Mouse (Mus musculus) E14TG2a.4 (cell line): ENCODE measurements at regions not wholly inside any gene's neighbourhood (a gene's known extent, or its start where the extent isn't known, plus 50 kb on each side); places are given as distances from the start of the nearest gene placed in this dataset.
"Not testable (repeated sequence)": the region's sequence is repeated elsewhere in the genome, so short reads cannot be mapped to it uniquely, and the experiment has no call there.

Source experiments
- H3K27me3 ChIP-seq: 2 replicates; pipeline ENCODE4 v1.6.1; 2014; ENCODE audit warnings: low read length, control low read depth; ENCODE audit not compliant: insufficient read depth
- H3K36me3 ChIP-seq: 2 replicates; pipeline ENCODE4 v1.6.1; 2014; ENCODE audit warnings: low read length, control low read depth; ENCODE audit not compliant: insufficient read depth
- H3K4me1 ChIP-seq: replicated peaks from 2 replicates; pipeline ENCODE4 v1.6.1; 2014; ENCODE audit warnings: low read depth, low read length, control low read depth
- H3K4me3 ChIP-seq: replicated peaks from 2 replicates; pipeline ENCODE4 v1.5.1; 2014; ENCODE audit warnings: mild to moderate bottlenecking, low read length
- H3K9me3 ChIP-seq: 2 replicates; pipeline ENCODE4 v1.6.1; 2014; ENCODE audit warnings: low read length, control low read depth
- CTCF ChIP-seq: conservative IDR thresholded peaks from 2 replicates; pipeline ENCODE4 v1.5.1; 2014; ENCODE audit warnings: low read length
- NANOG ChIP-seq: IDR thresholded peaks from 2 replicates; pipeline ENCODE4 v1.6.1; 2014; ENCODE audit warnings: borderline replicate concordance, low read length, mixed read lengths
- POU5F1 ChIP-seq: IDR thresholded peaks from 2 replicates; pipeline ENCODE4 v1.6.1; 2014; ENCODE audit warnings: low read length, borderline replicate concordance

DNA sequence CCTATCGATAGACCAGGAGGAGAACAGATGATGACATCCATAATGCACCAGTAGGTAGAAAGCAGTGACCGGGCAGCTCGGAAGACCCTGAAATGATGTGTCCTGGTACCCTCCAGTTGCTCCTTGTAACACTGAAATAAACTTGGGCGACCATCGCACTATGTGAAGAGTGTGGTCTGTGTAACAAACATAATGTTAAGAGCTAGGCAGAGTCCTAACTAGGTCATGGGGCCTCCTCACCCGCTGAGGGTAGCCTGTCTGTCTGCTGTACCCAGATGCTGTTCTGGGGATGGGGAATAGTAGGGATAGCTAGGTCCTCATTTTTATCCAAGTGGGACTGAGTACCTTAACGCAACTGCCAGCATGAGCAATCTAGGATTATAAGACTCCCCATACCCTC, 79.8 kb downstream of the Btg1 start:
- no peaks in the 10 kb centered on the region for H3K9me3 ChIP-seq
- H3K4me3 ChIP-seq, result no peak overlapping the region

DNA sequence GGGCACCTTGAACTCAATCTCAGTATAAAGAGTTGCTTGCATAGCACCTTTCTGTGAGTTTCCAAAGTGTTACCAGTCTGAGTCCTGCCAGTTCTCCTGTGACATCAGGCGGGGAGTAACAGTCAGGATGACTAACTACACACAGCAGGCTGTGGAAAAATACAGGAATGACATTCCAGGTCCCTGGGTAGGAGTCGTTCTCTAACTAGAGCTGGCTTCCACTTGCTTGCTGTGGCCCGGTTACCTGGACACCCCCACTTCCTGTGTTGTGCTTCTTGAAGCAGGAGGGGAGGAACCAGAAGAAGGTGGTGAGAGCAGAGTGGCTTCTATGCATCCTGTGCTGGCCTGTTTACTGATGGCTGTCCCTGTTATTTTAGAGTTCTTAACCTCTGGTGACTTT, 81.0 kb downstream of the Btg1 start:
- no peaks in the 10 kb centered on the region for H3K36me3 ChIP-seq
- H3K27me3 ChIP-seq, result no peaks in the 10 kb centered on the region
- H3K4me1 ChIP-seq, result peaks cover 7% of the 10 kb centered on the region
- no peak overlapping the region for H3K4me3 ChIP-seq
- TF ChIP-seq CTCF, result no peak
- TF ChIP-seq NANOG, result no peak
- TF ChIP-seq POU5F1, result no peak
- H3K9me3 ChIP-seq, result no peaks in the 10 kb centered on the region

More for the DNA sequence above, 79.8 kb downstream of the Btg1 start:
- no peaks in the 10 kb centered on the region for H3K27me3 ChIP-seq
- no peaks in the 10 kb centered on the region for H3K36me3 ChIP-seq
- peaks cover 7% of the 10 kb centered on the region for H3K4me1 ChIP-seq
- TF ChIP-seq NANOG (no peak), CTCF (no peak), POU5F1 (no peak)

DNA sequence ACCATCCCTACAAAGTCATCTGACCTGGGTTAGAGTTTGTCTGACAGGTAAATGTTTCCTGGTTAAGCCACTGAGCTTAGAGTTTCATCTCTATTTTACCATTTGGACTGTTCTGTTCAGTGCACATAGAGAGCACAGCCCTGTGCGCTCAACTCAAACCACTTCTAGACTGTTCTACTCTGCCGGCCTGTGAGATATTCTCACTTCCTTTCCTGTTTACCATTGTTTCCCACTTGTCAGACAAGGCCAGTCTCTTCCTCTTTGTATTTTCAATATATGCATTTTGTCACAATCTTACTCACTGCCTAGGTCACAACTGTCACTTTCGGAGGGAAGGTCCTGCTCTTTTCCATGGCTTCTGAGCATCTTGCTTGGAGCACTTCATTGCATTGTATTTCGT, 89.8 kb downstream of the Btg1 start:
- Histone ChIP-seq H3K27me3 (no peaks in the 10 kb centered on the region), H3K9me3 (peaks cover 6% of the 10 kb centered on the region), H3K4me1 (no peaks in the 10 kb centered on the region), H3K36me3 (no peaks in the 10 kb centered on the region), H3K4me3 (no peak overlapping the region)
- TF ChIP-seq POU5F1 (no peak), CTCF (no peak), NANOG (no peak)

DNA sequence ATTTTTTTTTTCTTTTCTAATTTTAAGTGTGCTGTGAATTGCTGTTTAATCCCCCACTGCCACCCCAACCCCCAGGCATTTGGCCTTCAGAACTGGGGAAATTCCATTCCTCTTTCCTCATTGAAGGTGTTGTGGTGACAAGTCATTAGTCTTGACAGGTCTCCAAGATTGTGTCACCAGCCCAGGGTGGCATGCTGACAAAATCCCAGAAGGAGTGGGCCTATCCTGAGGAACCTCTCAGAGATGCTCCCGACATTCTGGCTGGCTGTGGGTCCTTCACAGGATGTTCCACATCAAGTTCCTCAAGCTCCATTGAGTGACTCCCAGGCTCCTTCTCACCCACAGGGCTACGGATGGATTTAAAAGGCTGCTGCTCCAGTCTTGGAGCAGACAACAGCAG, 91.7 kb downstream of the Btg1 start:
- H3K4me3 ChIP-seq, result no peak overlapping the region
- no peak for TF ChIP-seq CTCF
- TF ChIP-seq POU5F1, result no peak
- TF ChIP-seq NANOG, result no peak
- H3K9me3 ChIP-seq, result peaks cover 6% of the 10 kb centered on the region
- no peaks in the 10 kb centered on the region for H3K4me1 ChIP-seq
- H3K36me3 ChIP-seq, result no peaks in the 10 kb centered on the region
- no peaks in the 10 kb centered on the region for H3K27me3 ChIP-seq

DNA sequence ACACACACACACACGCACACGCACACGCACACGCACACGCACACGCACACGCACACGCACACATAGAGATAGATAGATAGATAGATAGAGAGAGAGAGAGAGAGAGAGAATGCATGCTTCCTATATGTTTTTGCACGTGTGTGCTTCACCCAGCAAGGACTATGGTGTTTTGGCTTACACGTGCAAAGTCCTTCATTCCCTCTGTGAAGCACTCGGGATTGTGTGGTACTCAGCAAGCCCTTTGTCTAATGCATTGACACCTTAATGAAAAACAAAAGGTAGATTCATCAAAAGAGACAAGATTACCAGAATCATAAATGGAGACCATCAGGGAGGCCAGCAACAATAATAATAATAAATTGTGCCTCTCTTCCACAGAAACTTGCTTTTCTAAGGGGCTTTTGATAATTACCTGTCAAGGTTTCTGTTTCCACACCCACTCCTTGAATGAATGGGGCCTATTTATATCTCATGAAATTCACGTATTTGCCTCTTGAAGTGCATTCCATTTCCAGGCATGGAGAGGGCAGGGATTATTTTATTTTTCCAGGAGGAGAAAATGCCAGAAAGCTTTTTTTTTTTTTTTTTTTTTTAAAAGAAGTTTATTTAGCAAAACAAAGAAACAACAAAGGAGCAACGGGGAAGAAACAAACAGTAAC, 93.0 kb downstream of the Btg1 start:
- TF ChIP-seq POU5F1, result no peak
- no peak for TF ChIP-seq NANOG
- TF ChIP-seq CTCF, result no peak
- Histone ChIP-seq H3K4me1 (no peaks in the 10 kb centered on the region), H3K27me3 (no peaks in the 10 kb centered on the region)

DNA sequence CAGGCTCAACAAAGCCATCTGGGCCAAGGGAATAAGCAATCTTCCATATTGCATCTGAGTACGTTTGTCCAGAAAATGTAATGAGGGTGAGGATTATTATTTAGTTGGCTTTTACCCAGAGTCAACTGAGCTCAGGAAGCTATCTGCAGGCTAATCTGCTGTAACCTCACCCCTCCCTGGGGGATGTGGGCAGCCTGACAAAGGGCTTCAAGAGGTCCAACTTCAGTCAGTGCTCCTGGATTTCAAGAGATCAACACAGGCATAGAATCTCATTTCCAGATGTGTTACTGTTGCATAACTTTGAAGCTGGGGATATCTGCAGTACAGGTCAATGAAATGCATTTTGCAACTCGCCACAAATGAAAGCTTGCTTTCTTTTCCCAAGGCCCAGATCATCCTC, 95.2 kb downstream of the Btg1 start:
- TF ChIP-seq CTCF (no peak), NANOG (no peak), POU5F1 (no peak)
- Histone ChIP-seq H3K27me3 (no peaks in the 10 kb centered on the region), H3K9me3 (peaks cover 6% of the 10 kb centered on the region), H3K4me1 (peaks cover 5% of the 10 kb centered on the region), H3K36me3 (no peaks in the 10 kb centered on the region), H3K4me3 (no peak overlapping the region)

More for the DNA sequence above, 93.0 kb downstream of the Btg1 start:
- Histone ChIP-seq H3K4me3 (no peak overlapping the region), H3K36me3 (no peaks in the 10 kb centered on the region), H3K9me3 (peaks cover 6% of the 10 kb centered on the region)

DNA sequence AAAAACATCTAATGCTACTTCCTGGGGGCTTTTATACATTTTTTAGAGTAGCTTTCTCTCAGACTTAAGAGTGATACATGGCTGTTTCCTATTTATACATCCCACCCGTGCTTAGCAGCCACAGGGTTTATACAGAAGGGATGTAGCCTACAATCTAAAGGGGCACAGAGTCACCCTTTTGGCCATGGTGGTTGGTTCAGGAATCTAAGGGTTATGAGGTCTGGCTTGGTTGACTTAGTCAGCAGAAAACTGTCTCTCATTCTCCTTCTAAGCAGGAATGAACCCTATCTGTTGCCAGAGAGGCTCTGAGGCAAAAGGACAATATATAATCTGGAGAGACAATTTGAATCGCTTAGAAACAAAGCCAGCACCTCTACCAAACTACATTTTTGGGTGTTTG, 97.9 kb downstream of the Btg1 start:
- no peaks in the 10 kb centered on the region for H3K9me3 ChIP-seq
- H3K27me3 ChIP-seq, result no peaks in the 10 kb centered on the region
- no peaks in the 10 kb centered on the region for H3K36me3 ChIP-seq
- no peak overlapping the region for H3K4me3 ChIP-seq
- peaks cover 30% of the 10 kb centered on the region for H3K4me1 ChIP-seq
- TF ChIP-seq NANOG, result no peak
- TF ChIP-seq POU5F1, result no peak

DNA sequence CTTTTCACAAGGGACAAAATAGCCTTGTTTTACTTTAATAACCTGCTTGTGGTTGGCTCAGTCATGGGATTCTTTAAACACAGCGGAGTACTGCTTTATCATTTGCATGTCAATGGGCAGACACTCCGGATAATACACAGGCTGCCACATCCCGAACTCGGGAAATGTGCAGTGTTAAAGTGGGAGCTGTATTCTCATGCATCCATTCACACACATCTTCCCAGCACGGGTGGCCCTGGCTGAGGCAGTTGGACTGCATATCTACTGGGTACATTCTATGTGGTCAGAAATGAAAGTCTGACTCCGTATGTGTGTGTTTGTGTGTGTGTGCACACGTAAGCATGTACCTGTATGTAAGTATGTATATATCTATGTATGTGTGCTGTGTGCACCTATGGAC, 100.5 kb downstream of the Btg1 start:
- TF ChIP-seq NANOG (no peak), POU5F1 (no peak), CTCF (no peak)
- Histone ChIP-seq H3K4me1 (peaks cover 54% of the 10 kb centered on the region), H3K9me3 (no peaks in the 10 kb centered on the region), H3K36me3 (no peaks in the 10 kb centered on the region), H3K27me3 (no peaks in the 10 kb centered on the region), H3K4me3 (no peak overlapping the region)

DNA sequence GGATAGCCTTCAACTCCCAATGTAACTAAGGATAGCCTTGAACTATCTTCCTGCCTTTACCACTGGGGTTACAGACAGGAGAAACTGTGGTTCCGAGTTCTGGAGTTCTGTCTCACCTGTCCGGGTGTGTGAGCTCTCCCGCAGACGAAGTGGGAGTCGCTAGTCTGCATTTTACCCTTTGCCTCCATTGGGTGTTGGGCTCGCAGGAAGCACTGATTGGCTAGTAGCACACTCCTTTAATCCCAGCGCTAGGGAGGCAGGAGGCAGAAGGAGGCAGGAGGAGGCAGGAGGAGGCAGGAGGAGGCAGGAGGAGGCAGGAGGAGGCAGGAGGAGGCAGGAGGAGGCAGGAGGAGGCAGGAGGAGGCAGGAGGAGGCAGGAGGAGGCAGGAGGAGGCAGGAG, 101.9 kb downstream of the Btg1 start:
- not testable (repeated sequence) for H3K9me3 ChIP-seq, H3K36me3 ChIP-seq, H3K4me3 ChIP-seq, H3K27me3 ChIP-seq
- peaks cover 69% of the 10 kb centered on the region for H3K4me1 ChIP-seq
